Mouse (Mus musculus): Measurements from ENCODE around the gene Gm281. TPM values are rescaled to one million over a fixed set of nuclear protein-coding genes. Genes with fewer than 3 reads are reported as not detected.

Gm281 gene
- polyA plus RNA-seq, 1 experiment from 2014 or later, result not detected

DNA sequence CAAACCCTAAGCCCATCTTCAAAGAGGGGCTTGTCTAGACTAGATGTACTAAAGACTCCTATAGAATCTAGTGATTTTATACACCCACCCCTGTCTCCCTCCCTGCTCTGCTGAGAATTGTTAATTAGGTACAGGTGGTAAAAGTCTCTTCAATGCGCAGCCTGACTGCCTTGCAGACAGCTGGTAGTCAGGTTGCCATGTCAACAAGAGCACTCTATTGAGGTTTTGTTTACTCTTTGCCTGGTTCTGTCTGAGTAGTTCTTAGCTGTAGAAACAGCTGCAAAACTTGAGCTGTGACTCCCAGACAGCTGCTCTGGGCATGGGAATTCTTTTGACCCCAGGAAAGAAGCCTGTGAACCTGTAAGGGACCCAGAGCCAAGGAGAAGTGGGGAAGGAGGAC is 143.6 kb downstream of the Gm281 start:
- Histone ChIP-seq H3K27me3 (replicated peaks; ENCODE audit: control insufficient read depth, insufficient read depth, low read length) (no peaks in the 10 kb centered on the region), H3K4me1 (replicated peaks; ENCODE audit: control insufficient read depth, insufficient read depth, low read length) (peaks cover 12% of the 10 kb centered on the region), H3K4me3 (replicated peaks; ENCODE audit: low read length) (no peak overlapping the region), H3K4me2 (ENCODE audit: low read length) (no peak overlapping the region), H3K36me3 (ENCODE audit: control insufficient read depth, insufficient read depth) (no peaks in the 10 kb centered on the region), H3K9me3 (ENCODE audit: control insufficient read depth, low read length) (no peaks in the 10 kb centered on the region), H3K9ac (replicated peaks; ENCODE audit: low read depth, low read length) (no peak overlapping the region), H3K27ac (ENCODE audit: low read length) (peak overlapping the region; percentile 28; the same call in 1 of the 2 replicates)
- 0% methylated on average over 1 of the region's 1 CpGs for WGBS
- ATAC-seq, result peak; percentile 97

Small RNA genes within 50 kb of the gene (microRNA-seq; reads per million reads assigned to microRNA genes)
- gene Gm27506, result not detected

Other genes starting within 250 kb of the Gm281 start
- gene Sntn, start 243.6 kb downstream of the Gm281 start, polyA plus RNA-seq (2015; fragmentation: Nextera tagmentation; extraction: Ambion mirVana), result 0.20 TPM in 1 of 2 replicates, not detected in the other
- 4.0 and 4.9 TPM in 2 replicates for gene Atxn7, start 47.0 kb upstream of the Gm281 start, polyA plus RNA-seq (2015; fragmentation: Nextera tagmentation; extraction: Ambion mirVana)
- gene Thoc7, start 47.4 kb upstream of the Gm281 start, polyA plus RNA-seq (2015; fragmentation: Nextera tagmentation; extraction: Ambion mirVana), result 150 and 159 TPM in 2 replicates
- gene Psmd6, start 206.5 kb upstream of the Gm281 start, polyA plus RNA-seq (2015; fragmentation: Nextera tagmentation; extraction: Ambion mirVana), result 275 and 281 TPM in 2 replicates

Data from forebrain, embryonic 16.5 days (tissue).